Mouse (Mus musculus) layer of hippocampus, postnatal 25 days (tissue): ENCODE data around the gene Pld5. TPM values are rescaled to one million over a fixed set of nuclear protein-coding genes. Genes with fewer than 3 reads are reported as not detected.

Experiments
- DNase-seq, 2 experiments: peaks; one replicate each; pipeline ENCODE4 v3.0.0; 2022; ENCODE audit warnings: mixed read lengths in 2 of 2, low spot score in 1 of 2; ENCODE audit errors: extremely low spot score in 1 of 2
- total RNA-seq, 2 experiments: library from RNA; stranded (reverse); gene quantifications; 2 replicates each; pipeline ENCODE4 v1.2.3; 2021

Gene Pld5
- total RNA-seq, 2 experiments from 2014 or later: 1.5 to 1.7 TPM

DNA sequence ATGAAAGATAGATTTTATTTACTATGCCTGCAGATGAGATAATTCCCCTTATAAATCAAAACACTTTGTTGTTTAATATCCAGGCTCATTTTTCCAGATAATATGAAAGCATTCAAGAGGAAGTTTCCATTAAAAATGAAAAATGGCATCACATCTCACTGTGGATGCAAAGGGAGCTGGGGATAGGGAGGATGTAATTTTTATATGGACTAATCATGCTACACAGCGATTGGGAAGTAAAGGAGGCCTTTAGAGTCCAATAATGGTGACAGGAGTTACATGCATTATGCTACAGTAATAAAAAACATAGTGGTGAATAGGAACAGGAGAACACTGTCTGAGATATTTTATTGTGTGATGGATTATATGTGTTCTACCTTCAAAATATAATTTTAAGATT lies 100.1 kb downstream of the Pld5 start:
- DNase-seq: no peak

DNA sequence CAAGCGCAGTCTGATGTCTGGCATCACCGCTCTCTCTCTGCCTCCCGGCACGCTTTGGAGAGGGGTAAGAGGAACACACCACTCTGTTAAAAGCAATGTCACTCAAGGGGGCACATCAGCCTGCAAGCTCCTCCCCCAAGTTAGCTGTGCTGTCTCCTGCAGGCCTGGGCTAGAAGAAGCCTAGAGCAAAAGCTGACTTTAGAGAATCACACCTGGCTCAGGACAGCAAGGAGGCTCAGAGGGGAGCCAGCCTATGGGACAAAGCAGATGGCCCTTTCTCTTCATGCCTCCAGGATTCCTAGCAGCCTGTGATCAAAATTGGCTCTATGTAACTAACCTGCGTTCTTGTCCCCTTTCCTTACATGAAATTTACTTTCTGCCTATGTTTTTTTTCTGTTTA lies 107.3 kb downstream of the Pld5 start:
- DNase-seq: no peak

DNA sequence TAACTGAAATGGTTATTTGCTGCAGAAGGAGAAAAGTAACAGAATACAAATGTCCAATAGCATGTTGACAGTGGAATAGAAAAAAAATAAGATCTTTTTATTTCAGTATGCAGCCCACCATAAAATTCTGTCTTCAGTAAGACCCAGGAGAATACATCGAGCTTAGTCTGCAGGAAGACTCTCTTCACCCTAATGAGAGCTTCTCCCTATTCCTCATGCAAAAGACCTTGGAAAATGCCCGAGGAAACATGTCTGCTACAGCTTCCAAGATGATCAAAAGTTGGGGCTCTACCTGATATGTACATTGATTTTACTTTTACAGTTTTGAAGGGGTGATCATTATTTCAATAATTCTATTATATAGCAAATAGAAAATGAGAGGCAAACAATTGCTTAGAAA lies 108.0 kb downstream of the Pld5 start:
- DNase-seq: no peak

DNA sequence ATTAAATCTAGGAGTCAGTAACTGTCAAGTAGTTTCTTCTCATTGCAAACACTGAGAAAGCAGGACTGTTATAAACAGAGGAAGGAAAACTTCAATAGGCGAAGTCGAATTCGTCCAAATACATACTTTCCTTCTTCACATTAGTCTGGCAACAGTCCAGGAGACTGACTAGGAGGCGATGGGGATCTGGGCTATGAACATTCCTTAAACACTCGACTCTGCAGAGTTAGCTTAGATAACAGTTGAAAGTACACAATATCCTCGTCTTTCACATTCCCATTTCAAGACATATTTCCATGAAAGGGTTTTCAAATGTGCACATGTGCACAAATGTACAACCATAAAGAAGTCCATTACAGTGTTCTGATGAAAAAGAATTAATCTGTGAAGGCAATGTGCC lies 129.8 kb downstream of the Pld5 start:
- no peak for DNase-seq

DNA sequence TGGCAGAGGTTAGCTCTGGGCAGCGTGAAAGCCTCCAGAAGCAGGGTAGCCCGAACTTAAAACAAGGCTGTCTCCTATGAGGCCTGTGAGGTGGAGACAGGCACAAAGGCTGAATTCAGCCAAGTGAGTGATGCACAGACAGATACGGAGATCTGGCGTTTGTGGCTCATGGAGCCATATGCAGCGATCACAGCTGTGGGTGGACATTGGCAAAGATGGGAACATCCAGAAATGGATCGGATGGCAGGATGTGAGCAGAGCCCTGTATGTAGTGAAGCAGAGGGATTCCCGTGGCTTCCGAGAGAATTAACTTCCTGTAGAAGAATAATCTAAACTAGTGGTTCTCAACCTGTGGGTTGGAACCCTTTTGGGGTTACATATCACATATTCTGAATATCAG lies 140.7 kb downstream of the Pld5 start:
- no peak for DNase-seq

DNA sequence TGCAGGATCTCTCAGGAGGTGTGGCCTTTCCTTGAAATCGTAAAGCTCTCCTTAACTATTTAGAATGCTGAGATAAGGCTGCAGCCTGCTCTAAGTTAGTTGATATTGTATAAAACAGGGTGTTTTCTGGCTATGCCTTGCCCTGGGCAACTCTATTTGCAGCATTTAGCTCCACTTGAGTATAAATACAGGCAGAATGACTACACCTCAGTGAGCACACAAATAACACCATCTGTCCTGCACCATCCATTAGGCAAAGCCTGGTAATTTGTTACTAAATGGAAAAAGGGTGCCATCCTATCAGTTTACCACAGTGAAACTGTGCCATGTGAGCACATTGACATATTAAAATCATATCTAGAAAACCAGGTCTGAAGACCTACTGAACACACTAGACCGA lies 149.3 kb downstream of the Pld5 start:
- DNase-seq: no peak

DNA sequence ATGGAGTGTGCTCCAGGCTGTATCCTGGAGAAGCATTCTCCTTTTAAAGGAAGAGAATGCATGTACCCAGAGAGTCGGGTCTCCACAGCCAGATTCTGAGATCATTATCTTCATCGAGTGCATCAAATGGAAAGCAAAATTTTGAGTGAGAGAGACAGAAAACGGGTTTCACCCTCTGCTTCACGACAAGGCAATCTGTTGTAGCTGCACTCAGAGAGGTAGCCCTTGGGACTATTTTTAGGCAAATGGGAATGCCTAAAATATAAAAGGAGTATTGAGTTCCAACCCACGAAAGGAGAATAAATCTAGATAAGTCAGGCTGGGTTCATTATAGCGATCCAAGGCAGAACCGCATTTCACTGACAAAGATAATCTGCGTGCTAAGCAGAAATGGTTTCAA lies 150.7 kb downstream of the Pld5 start:
- DNase-seq: no peak

DNA sequence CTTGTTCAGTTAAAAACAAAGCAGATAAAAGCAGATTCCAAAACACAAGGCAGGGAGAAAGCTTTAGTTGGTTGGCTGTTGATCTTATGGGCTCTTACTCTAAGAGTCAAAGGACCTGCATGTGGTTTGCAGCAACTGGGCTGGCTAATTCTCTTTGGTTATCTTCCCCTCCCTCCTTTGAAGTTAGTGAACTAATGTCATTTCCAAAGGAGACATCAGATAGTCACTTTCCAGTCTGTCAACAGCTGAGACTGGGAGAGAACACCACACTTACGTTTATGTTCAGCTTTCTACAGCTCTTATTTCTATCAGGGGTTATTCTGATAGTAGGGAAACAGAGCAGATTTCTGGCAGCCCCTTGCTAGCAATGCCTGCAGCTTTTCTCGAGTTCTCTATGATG lies 151.3 kb downstream of the Pld5 start:
- DNase-seq: no peak

DNA sequence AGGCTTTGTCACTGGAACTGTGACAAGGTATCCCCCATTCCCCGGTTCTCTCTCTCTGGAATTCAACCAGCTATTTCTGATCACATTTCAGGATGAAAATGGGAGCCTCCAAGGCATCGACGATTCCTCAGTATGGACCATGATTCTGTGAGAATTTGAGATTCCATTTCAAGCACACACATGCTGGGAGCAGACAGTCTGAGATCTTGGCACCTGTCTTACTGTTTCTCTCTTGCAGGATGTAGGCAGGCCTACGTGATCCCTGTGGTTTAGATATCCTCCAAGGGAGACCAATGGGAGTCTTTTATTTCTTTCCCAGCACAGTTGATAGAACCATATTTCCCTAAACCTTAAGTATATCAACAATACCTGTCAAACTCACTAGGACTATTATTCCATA lies 159.5 kb downstream of the Pld5 start:
- no peak for DNase-seq

DNA sequence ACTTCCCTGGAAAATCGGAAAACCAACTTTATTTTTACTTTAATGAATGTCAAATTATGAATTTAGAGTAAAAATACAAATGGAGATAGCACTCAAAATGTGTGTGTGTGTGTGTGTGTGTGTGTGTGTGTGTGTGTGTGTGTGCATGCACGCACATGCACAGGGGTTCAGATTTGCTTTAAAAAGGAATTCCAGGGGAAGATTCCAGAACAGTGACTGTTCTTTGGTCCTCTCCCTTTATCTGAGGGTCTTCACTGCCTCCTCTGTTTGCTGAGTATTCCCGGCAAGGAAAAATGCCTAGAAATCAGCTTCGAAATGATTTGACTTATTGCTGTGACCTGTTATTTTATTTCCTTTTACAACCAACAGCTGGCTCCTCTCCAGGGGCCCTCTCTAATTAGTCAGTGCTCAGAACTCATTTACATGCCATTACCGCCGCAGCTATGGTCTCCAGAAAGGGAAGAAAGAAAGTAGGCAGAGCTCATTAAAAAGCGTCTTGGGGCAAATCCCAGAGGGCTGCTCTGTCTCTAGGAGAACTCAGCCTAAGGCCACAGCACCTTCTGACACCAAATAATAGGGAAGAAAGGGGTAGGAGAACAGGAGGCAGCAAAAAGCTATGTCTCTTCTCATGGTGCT lies 176.3 kb downstream of the Pld5 start:
- DNase-seq: peak in 1 of 2 experiments; percentile 37

DNA sequence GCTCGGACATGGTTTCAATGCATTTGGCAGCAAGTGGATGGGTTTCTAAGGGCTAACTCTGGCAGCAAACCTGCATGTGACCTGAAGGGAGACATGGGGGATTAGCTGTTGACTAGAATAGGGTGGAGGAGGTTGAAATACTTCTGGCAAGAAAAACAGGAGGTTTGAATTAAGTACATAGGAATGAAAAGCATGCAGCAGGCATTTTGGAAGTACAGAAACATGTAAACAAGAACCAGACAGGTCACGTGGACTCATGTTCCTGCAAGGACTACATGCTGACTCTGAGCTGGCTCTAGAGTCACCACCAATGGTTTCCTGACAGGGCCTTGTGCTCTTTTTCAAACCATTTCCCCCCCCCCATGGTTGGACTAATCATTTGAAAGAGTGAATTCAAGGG lies 183.0 kb downstream of the Pld5 start:
- DNase-seq: no peak

DNA sequence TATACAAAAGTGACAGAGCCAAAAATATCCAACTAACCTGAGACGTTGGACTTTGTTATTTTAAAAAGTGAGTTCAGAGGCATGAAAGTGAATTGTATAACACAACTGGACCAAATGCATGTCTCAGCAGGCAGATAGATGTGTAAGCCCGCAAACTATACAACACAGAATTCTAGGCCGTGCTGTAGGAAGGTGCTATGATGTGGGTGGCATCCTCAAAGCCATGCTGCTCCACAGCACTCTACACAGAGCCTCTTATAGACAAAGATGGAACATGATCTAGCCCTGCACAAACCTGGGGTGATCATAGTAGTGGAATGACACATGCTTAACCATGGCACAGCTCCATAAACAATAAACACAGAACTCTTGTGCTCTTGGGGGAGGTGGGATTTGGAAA lies 185.7 kb downstream of the Pld5 start:
- no peak for DNase-seq

DNA sequence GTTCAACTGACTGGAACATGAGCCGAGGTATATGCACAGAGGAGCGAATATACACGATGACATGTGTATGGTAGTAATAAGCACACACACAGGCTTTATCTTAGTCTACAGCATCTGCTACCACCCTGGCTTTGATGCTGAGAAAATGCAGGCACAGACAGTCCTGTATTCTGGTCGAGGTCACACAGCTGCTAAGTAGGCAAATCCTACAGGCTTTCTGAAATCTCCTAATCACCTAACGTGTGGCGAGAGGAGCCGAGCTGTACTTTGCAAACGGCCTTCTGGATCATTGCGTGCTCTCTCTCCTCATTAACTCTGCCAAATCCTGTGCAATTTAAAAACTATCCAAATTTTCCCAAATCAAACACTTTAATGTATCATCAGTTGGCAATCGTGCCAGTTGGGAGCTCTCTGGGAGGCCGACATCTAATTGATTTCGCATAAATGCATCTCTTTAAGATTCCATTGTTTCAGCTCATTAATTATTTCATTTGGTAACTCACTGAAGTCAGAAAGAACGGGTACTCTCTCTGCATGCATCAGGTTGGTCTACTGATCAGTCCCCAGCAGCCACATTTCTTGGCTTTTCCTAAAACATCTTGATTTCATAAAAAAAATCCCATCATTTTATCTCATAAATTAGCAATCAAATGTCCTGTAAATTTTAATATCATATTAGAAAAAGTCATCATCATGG lies 189.0 kb downstream of the Pld5 start:
- no peak for DNase-seq

DNA sequence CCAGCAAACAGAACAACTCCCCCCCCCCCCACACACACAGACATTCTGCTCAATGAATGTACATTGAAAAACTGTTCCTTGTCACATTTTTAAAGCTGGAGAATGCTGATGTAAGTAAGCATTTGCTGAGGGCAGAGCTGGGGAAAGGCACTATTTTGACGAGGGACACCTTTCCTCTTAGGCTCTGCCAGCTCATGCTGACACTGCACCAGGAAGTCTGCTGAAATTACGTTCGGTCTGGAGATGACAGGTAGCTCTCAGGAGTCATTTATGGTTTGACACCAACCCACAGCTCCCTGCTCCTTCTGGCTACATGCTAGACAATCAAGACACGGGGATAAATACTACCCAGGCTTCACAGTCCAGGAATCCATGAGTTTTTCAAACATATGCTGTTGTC lies 192.8 kb downstream of the Pld5 start:
- DNase-seq: no peak

DNA sequence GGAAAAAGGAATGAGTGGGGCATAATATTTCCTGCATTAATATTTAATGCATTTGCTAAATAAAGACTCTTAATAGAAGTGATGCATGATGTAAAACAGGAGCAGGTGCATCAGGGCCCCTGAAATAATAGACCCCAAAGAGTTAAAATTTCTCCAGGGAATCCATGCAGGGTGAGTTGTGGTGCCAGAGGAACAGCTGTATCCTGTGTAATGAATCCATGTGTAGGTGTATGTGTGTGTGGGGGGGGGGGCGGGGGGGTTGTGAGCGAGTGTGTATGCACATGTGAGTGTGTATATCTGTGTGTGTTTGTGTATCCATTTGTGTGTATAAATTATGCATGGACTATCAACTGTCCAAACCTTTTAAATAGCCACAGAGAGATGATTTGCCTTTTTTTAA lies 194.1 kb downstream of the Pld5 start:
- DNase-seq: no peak

DNA sequence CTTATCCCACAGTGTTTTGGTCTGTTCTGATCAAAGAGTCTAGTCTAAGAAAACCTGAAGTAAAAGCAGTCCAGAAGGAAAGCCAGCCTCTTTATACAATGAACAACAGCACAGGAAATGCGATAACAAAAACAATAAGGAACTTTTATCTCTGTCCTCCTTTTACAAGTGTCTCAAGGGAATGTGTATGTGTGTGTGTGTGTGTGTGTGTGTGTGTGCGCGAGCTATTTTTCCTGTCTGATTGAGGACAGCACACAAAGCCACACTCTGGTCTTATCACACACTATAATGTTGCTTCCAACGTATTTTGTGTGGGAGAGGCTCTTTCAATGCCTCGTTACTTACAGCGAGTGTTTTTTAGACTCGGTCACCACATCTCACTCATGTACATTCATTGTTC lies 196.7 kb downstream of the Pld5 start:
- no peak for DNase-seq

DNA sequence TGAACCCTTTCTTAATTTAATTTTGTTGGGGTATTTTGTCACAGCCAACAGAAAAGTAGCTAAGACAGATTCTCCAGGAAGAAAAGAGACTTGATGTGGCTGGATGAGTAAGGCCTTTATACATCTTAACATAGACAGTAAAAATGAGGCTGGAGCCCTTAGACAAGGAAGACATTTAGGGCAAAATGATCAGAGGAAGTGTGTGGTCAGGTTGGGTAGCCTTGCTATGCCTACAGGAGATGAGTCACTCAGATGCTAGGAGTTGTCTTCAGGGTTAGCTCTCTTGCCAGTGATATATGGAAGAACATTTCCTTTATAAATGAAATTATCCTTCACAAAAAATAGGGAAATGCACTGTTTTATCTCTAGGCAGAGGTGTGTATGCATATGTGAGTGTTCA lies 198.3 kb downstream of the Pld5 start:
- DNase-seq: no peak

DNA sequence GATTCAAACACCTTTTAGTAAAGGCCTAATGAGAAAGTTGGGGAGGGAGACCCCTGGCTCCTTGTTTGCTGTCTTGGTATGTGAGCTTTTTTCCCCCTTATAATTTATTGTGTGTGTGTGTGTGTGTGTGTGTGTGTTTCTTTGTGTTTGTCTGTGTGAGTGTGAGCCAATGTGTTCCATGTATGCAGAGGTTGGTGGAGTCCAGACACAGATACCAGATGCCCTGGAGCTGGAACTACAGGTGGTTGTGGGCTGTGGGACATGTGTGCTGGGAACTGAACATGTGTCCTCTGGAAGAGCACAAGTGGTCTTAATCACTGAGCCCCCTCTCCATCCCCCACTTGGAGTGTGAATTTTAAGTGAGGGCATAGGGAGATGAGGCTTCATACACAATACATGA lies 199.3 kb downstream of the Pld5 start:
- no peak for DNase-seq

DNA sequence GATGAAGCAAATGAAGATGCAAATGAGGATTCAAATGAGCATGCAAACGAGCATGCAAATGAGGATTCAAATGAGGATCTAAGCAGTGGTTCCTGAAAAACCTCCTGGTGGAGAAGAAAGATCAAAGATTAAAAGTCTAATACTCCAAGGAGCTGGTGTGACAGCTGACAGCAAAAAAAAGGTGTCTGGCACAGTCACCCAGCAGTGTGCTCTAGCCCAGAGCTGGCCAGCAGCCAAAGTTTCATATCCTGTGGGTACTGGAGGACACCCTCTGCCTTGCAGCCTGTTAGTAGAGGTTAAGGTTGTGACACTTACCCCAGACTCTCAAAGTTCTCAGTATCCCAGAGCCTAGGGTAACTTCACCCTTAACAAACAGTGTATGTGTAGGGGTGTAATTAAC lies 199.7 kb downstream of the Pld5 start:
- peak in 1 of 2 experiments; percentile 13 for DNase-seq

DNA sequence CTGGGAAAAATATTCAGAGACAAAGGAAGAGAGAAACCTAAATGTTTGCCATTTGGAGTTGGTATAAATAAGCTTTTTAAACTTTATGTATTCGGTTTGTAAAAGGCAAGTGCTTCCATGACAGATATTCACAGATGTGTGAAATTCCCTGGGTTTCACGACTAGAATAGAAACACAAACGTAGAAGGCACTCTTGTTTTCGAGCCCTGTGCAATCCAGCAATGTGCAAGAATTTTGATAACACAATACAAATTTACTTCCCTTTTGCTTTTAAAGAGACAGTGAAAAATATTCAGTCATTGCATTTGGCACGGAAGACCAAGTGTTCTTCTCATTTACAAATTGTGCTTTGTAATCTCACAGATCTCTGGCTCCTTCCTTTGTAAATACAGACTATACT lies 200.6 kb downstream of the Pld5 start:
- DNase-seq: no peak

DNA sequence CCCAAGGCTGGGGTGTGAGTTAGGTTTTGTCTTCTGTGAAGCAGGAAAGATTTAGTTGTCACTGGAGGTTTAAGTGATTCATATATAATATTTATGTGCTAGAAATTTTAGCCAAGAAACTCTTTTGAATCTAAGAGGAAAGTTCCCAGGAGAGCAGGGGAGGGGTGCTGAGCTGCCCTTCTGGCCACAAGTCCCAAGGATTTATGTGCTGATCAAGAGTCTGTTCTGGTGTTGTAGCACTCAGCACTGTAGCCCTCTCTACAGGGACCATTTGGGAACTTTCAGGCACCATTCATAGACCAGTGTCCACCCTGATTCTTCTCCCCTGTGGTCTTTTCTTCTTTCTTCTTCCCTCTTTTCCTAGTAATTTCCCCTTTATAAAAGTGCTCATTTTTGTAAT lies 209.8 kb downstream of the Pld5 start:
- DNase-seq: no peak

DNA sequence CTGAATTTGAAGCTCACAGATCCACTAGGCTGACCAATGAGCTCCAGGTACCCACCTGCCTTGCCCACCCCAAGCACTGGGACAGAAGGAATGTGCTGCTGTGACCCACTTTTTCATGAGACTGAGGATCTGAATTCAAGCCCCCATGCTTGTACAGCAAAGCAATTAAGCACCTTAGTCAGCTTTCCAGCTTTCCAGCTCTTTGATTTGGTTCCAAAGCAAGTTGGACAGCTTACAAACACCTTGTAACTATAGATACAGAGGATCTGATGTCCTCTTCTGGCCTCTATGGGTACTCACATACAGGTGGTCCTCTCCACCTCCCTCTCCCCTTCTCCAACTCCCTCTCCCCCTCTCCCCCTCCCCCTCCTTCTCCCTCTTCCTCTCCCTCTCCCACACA lies 210.6 kb downstream of the Pld5 start:
- DNase-seq: no peak

DNA sequence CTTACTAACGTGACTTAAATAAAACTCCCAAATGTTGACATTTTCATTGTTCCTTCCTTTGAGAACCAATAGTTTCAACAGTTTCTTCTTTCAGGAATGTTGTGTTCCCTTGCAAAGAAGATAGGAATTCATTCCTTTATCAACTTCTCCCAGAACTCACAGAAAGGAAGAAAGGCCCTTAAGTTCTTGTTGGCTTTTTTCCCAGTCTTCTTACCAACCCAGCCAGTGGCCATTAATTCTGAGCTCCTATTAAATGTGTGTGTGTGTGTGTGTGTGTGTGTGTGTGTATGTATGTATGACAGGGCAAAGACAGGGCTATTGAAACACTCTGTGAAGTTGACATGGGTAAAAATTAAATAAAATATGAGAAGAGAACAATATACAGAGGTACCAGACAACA lies 221.5 kb downstream of the Pld5 start:
- no peak for DNase-seq
